Mouse (Mus musculus) bone marrow, adult 2 months (tissue): ENCODE results near the gene Rrh. TPM values are rescaled to one million over a fixed set of nuclear protein-coding genes. Genes with fewer than 3 reads are reported as not detected.
"Not testable (repeated sequence)": the region's sequence is repeated elsewhere in the genome, so short reads cannot be mapped to it uniquely, and the experiment has no call there.

ENCODE experiments used
- H3K27ac ChIP-seq: fragments of 200-500 bp; 2 replicates; pipeline ENCODE4 v1.5.1; 2012; ENCODE audit warnings: low read depth, mild to moderate bottlenecking, control low read depth, inconsistent platforms, low read length; ENCODE audit not compliant: control insufficient read depth, poor library complexity, insufficient read depth
- H3K4me1 ChIP-seq: fragments of 200-500 bp; 2 replicates; pipeline ENCODE4 v1.6.1; 2011; ENCODE audit warnings: low read length; ENCODE audit not compliant: control insufficient read depth, insufficient read depth
- H3K4me3 ChIP-seq: fragments of 200-500 bp; replicated peaks from 2 replicates; pipeline ENCODE3; 2011; ENCODE audit warnings: mild to moderate bottlenecking, low read depth, low read length, control low read depth; ENCODE audit not compliant: control insufficient read depth
- CTCF ChIP-seq: fragments of 200-500 bp; IDR thresholded peaks from 2 replicates; pipeline ENCODE4 v1.5.1; 2011; ENCODE audit warnings: low read length, control low read depth; ENCODE audit not compliant: control insufficient read depth, insufficient read depth
- POLR2A ChIP-seq: fragments of 200-500 bp; IDR thresholded peaks from 2 replicates; pipeline ENCODE4 v1.6.1; 2011; ENCODE audit warnings: low read depth, mild to moderate bottlenecking, control low read depth, low read length, borderline replicate concordance; ENCODE audit not compliant: control insufficient read depth
- WGBS: fragments of 180-500 bp; shearing (Covaris S2); methylation state at CpG from one replicate; pipeline ENCODE4 v1.1.7; 2018; 5-methylcytosine and 5-hydroxymethylcytosine counted together
- polyA plus RNA-seq: library from polyadenylated mRNA; stranded (reverse); fragments of >200 nt; gene quantifications from 2 replicates; pipeline ENCODE4 v1.2.4, GENCODE M21; 2011; ENCODE audit warnings: low replicate concordance; ENCODE audit not compliant: missing spikeins, insufficient read depth, insufficient read length

The Rrh gene
- polyA plus RNA-seq, 1 experiment, result not detected

GRCm38 (mm10) chr3:129766971-129767794 lies 55.2 kb downstream of the Rrh start:
- no peak overlapping the region for H3K27ac ChIP-seq
- TF ChIP-seq CTCF (no peak), POLR2A (no peak)
- H3K4me3 ChIP-seq, result no peak overlapping the region
- H3K4me1 ChIP-seq, result no peaks in the 10 kb centered on the region
- 80% methylated on average over 10 of the region's 10 CpGs for WGBS

GRCm38 (mm10) chr3:129766106-129766505 lies 56.3 kb downstream of the Rrh start:
- WGBS, result 77% methylated on average over 4 of the region's 4 CpGs
- Histone ChIP-seq H3K4me1 (no peaks in the 10 kb centered on the region), H3K27ac (no peak overlapping the region), H3K4me3 (no peak overlapping the region)
- no peak for TF ChIP-seq CTCF
- TF ChIP-seq POLR2A, result no peak

GRCm38 (mm10) chr3:129757599-129757998 lies 64.8 kb downstream of the Rrh start:
- not testable (repeated sequence) for H3K27ac ChIP-seq, H3K4me3 ChIP-seq, H3K4me1 ChIP-seq
- WGBS, result 87% methylated on average over 1 of the region's 1 CpGs

GRCm38 (mm10) chr3:129754650-129755604 lies 67.5 kb downstream of the Rrh start, which contains the start of gene Egf:
Egf (minus strand) TSS chr3:129755316.
- H3K4me3 ChIP-seq, result no peak within 1 kb of the TSS
- WGBS, result 14% methylated on average over 20 of the region's 20 CpGs
- no peak within 1 kb of the TSS for H3K27ac ChIP-seq
- no peak for TF ChIP-seq CTCF
- no peak for TF ChIP-seq POLR2A
- H3K4me1 ChIP-seq, result no peaks in the 10 kb centered on the region

Other genes starting within 250 kb of the Rrh start
- 1.7 and 2.7 TPM in 2 replicates for gene Egf, start 67.3 kb downstream of the Rrh start, polyA plus RNA-seq
- not detected in 2 replicates for gene Lrit3, start 18.6 kb downstream of the Rrh start, polyA plus RNA-seq
- 84.0 and 115 TPM in 2 replicates for gene Gar1, start 8.8 kb upstream of the Rrh start, polyA plus RNA-seq
- 2.2 TPM in 1 of 2 replicates, not detected in the other for gene Cfi, start 13.3 kb upstream of the Rrh start, polyA plus RNA-seq
- gene Pla2g12a, start 56.0 kb upstream of the Rrh start, polyA plus RNA-seq, result 39.5 and 41.6 TPM in 2 replicates
- gene Casp6, start 78.8 kb upstream of the Rrh start, polyA plus RNA-seq, result 10.7 and 16.2 TPM in 2 replicates
- gene Mcub, start 147.6 kb upstream of the Rrh start, polyA plus RNA-seq, result 2.3 TPM in 1 of 2 replicates, not detected in the other
- gene Sec24b, start 239.0 kb upstream of the Rrh start, polyA plus RNA-seq, result 29.8 and 46.9 TPM in 2 replicates